Mouse (Mus musculus): ENCODE measurements around the gene Klc1.

Klc1 gene

GRCm38 (mm10) chr12:111813111-111813765 is 54.6 kb downstream of the Klc1 start:
- DNase-seq (ENCODE audit: low read depth, low spot score) = no peak

DNA sequence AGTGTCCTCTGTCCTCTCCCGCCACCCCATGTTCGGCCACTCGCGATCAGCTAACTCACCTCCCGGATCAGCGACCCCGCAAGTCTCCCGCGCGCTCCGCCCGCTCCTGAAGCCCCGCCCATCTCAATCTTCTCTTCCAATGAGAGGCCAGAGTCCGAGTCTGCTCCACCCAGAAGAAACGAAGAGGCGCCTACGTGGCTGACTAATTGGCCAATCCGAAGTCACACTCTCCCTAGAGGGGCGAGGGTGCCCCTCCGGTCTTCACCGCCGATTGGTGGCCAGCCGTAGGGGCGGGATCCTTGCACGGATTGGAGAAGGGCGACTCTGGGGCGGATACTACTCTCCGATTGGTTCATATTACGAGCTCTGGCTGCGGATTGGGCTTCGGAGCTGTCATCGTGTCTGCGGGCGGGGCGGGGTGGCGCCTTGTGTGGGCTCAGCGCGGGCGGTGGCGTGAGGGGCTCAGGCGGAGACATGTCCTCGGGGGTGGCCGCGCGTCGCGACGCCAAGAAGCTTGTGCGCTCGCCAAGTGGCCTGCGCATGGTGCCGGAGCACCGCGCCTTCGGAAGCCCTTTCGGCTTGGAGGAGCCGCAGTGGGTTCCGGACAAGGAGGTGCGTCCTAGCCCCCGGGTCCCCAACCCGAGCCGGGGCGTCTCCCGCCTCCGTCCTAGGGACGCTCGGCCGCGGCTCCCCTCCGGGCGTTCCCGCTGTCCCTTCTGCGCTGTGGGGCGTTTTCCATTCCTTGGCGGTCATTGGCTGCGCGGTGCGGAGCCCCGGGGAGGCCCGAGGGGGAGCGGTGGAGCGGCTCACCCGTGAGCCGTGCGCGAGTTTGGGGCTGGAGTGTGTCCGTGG is 55.3 kb downstream of the Klc1 start, which contains the start of the genes Xrcc3 and Zfyve21:
TSS of gene Xrcc3 (minus strand) at position 108 of the 852 bp plus-strand sequence.
TSS of gene Zfyve21 (plus strand) at position 405 of the 852 bp plus-strand sequence.
- peak; percentile 98 for DNase-seq (ENCODE audit: low read depth, low spot score)

DNA sequence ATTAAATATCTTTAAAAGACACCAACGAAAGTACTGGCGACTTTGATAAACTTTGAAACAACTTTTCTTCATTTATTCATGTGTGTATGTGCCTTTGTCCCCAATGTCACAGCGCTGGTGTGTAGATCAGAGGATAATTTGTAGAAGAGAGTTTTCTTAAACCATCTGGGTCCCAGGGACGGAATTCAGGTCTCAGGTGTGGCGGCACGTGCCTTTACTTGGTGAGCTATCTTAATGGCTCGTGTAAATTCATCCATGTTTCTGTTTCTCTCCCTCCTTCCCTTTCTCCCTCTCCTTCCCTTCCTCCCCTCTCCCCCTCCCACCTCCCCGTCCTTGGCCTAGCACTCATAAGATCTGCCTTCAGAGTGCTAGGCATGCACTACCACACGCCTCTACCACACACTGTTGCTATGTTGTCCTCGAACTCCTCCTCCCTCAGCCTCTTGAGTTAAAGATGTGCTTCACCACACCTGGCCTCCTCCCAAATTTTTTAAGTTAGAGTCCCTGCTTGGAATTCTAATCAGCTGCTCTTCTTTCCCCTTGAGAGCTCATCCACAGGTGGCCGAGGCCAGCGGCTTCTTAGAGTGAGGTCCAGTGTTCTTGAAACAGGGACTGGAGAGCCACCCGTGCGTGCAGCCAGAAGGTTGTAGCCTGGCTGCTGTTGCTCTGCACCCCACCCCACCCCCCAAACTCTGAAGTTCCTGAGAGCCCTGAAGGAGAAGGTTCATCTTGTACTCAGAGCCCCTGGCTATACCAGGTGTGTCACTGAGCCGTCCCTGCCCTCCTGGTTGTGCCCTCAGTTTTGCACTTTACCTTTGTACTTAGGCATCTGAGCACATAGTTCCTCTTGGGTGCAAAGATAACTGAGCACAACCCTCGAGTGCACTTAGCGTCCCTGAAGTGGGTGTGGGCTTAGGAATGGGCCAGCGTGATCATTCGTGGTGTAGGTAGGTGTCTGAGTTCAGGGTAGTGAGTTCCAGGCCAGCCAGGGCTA is 56.4 kb downstream of the Klc1 start:
- DNase-seq (ENCODE audit: low read depth, low spot score) = no peak

GRCm38 (mm10) chr12:111816528-111816927 is 57.9 kb downstream of the Klc1 start:
- no peak for DNase-seq (ENCODE audit: low read depth, low spot score)

- DNase-seq (ENCODE audit: low read depth, low spot score) = no peak
These were observed 58.3 kb downstream of the Klc1 start for GRCm38 (mm10) chr12:111816967-111817366.

GRCm38 (mm10) chr12:111817991-111818390 is 59.3 kb downstream of the Klc1 start:
- no peak for DNase-seq (ENCODE audit: low read depth, low spot score)

DNA sequence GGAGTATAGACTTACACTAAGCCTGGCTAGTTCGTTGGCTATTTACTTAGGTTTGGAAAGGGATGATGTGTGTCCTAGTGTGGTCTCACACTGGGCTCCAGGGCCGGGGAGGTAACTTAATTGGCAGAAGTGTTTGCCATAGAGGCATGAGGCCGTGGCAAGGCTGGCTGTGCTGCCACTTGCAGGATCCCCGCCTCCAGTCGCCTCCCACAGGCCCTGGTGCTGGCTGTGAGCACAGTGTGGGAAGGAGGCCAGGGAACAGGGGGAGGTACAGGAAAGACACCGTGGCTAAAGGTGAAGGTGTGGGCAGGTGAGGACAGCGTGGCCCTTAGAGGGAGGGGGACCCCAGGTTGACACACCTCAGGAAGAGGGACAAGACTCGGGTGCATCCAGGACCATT is 61.3 kb downstream of the Klc1 start:
- no peak for DNase-seq (ENCODE audit: low read depth, low spot score)

GRCm38 (mm10) chr12:111820708-111821107 is 62.1 kb downstream of the Klc1 start:
- no peak for DNase-seq (ENCODE audit: low read depth, low spot score)

DNA sequence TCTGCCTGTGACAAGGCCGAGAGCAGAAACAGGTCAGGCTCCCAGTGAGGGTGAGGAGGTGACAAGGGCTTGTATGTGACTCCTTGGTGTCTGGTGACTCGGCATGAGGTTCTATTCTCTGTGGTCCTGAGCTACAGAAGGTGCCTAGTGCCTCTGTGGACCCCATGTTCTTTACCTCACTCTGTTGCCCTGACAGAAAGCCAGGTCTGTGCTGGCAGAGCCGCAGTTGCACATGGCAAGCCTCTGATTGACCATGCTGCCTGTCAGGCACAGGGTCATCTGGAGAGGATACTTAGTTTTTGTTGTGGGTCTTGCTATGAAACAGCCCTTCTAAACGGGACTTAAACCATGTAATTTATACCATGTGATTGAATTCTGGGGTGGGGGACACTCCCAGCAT is 63.3 kb downstream of the Klc1 start:
- DNase-seq (ENCODE audit: low read depth, low spot score) = no peak

- no peak for DNase-seq (ENCODE audit: low read depth, low spot score)
These were observed 68.9 kb downstream of the Klc1 start for GRCm38 (mm10) chr12:111827556-111827955.

GRCm38 (mm10) chr12:111829447-111829846 is 70.8 kb downstream of the Klc1 start:
- no peak for DNase-seq (ENCODE audit: low read depth, low spot score)

GRCm38 (mm10) chr12:111829954-111830353 is 71.3 kb downstream of the Klc1 start:
- DNase-seq (ENCODE audit: low read depth, low spot score) = no peak

DNA sequence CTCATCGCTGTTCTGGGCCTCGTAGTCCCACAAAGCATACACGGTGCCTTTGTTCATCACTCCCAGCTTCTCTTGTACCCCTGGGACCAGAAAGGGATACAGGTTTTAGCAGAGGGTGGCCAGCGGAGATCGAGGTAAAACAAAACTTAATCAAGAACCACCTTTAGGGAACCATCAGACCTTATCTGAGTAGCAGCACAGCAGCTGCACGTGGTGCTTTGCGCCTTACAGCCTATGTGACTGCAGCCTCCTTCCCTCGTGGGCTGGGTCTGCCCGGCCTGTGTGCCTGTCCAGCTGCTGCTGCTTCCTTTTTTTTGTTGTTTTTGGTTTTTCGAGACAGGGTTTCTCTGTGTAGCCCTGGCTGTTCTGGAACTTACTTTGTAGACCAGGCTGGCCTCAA is 71.7 kb downstream of the Klc1 start:
- DNase-seq (ENCODE audit: low read depth, low spot score) = no peak

DNA sequence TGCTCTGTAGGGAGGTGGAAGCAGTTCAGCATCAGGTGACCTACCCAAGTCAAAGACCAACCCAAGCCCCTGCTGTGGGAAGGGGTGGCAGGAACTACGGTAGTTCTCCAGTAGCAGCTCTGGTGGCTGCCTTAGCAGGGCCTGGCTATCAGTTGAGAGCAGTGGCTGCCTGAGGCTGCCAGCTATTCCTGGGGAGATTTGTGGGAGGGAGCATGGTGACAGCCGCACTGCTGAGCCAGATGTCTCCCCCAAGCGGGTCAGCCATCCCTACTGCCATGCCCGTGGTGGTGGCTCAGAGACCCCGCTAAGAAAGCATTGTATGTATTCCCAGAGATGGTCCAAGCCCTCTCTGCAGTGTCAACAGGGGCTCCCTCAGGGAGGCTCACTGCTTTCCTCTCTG is 74.0 kb downstream of the Klc1 start:
- DNase-seq (ENCODE audit: low read depth, low spot score) = no peak

GRCm38 (mm10) chr12:111833457-111833856 is 74.8 kb downstream of the Klc1 start:
- no peak for DNase-seq (ENCODE audit: low read depth, low spot score)

DNA sequence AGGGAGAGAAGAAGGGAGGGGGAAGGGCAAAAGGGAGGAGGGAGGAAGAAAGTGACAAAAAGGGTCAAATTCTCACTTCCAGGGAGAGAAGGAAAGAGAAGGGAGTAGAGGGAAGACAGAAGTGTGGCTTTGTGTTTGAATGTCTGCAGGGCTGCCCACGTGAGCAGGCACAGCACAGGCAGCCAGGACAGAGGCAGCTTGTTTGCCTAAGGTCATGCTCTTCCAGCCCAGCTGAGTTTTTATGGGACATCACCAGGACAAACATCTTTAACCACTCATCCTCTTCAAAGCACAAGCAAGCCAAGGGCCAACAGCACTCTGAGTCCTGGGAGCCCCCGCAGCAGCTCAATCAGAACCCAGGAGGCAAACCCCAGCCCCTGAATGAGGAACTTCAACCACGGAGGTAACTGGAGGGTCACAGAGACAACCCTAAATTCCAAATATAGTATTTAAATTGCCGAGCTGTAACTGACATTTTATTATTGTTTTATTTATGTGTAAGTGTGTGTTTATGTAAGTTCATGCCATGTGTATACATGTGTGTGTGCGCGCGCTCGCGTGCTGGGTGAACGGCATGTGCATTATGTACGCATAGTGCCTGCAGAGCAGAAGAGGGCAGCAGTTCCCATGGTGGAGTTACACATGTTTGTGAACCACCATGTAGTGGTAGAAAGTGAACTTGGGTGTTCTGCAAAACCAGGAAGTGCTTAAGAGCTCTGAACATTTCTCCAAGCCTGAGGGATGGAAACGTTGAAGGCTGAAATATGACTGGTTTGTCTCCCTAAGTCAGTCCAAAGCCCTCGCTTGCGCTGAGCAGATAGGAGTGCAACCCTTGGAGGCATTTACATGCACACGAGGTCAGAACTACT is 84.2 kb downstream of the Klc1 start:
- no peak for DNase-seq (ENCODE audit: low read depth, low spot score)

- DNase-seq (ENCODE audit: low read depth, low spot score) = no peak
These were observed 84.8 kb downstream of the Klc1 start for GRCm38 (mm10) chr12:111843470-111843869.

GRCm38 (mm10) chr12:111845953-111846352 is 87.3 kb downstream of the Klc1 start:
- no peak for DNase-seq (ENCODE audit: low read depth, low spot score)

DNA sequence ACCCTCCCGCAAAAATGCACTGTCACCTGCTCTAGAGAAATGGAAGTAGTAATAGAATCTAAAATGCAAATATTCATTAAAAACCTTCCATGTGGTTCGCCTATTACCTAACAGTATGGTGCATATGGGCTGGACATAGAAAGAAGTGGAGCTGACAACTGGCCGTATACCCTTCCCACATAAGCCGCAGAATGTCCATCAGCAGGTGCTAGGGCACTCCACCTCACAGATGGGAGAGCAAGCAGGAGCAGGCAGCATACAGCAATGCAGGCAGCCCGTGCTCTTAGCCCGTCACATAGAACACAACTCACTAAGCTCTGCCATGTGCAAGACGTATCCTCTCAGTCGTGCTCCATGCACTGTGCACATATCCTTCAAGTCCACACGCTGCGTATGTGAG is 88.2 kb downstream of the Klc1 start:
- no peak for DNase-seq (ENCODE audit: low read depth, low spot score)

DNA sequence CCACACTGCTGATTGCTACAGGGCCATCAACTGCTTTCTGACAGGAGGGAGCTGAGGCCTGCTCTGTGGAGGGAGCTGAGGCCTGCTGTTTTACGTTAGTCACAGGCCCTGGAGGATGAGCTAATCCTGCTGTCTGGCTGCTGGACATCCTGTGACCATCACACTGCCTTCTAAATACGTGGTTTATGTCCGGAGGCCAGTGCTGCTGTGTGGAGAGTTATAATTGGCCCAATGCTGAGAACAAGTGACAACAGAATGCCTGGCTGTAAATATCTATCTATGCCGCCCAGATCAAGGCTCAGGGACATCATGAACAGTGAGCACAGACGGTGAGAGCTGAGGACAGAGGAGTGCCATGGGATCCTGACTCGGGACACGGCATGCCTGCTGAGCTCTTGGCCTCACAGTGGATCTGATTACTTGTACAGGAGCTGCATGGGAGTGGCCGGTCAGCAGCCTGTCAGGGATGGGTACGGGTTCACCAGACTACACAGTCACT is 89.7 kb downstream of the Klc1 start:
- no peak for DNase-seq (ENCODE audit: low read depth, low spot score)

- peak; percentile 42 for DNase-seq (ENCODE audit: low read depth, low spot score)
These were observed 92.6 kb downstream of the Klc1 start for GRCm38 (mm10) chr12:111851235-111851634.

All from CD4-positive, CD25-positive, alpha-beta regulatory T cell, adult 2 months (primary cell).